ENCODE assay signal across 10 mouse cellular contexts in the genomic region with DNA sequence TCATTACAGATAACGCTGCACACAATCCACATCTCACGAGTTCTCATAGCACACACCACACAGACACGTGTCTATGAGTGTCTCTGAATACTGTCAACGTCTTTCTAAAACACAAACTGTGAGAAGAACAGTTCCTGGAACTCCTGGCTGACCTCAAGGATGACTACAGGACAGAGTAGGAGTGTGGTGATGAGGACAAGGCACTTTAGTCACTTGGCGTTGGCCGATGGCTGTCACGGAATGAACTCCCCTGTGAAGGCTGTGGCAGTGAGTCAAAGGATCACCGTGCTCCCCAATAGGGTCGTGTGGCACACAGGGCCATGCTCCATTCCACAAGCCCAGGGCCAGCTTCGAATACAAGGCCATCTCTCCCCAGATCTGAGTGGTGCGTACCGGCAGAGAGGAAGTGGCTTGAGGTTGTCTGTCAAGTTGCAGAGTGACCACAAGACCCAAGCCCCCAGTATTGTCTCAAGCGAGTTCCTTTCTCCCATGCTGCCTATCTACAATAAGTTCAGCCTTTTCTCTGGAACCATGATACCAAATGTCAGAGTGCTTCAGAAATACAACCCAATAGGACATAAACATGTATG.
"Had no signal": no experiment of that assay in that cellular context is flagged by ENCODE, and none has a peak within 500 bp of the region (broad histone marks: within the 10 kb centered on the region; RNA-seq: fewer than 3 reads in every experiment).

No protein-coding gene starts in this region.

- H3K27ac ChIP-seq: kidney, embryonic 15.5 days; limb, embryonic 15.5 days; liver, embryonic 12.5 days; midbrain, embryonic 13.5 days; neural tube, embryonic 15.5 days had no signal

- DNase-seq: kidney, adult 2 months; kidney, postnatal 25 days; thymus, postnatal 36 days had no signal

- H3K9ac ChIP-seq: kidney, embryonic 15.5 days; limb, embryonic 15.5 days; liver, embryonic 12.5 days; midbrain, embryonic 13.5 days; neural tube, embryonic 15.5 days had no signal

- H3K27me3 ChIP-seq: limb, embryonic 15.5 days had no signal

- ATAC-seq: intestine, embryonic 16.5 days; liver, embryonic 12.5 days; midbrain, embryonic 13.5 days had no signal

- H3K4me2 ChIP-seq: kidney, embryonic 15.5 days; limb, embryonic 15.5 days; liver, embryonic 12.5 days; midbrain, embryonic 13.5 days; neural tube, embryonic 15.5 days had no signal

- H3K4me3 ChIP-seq: kidney, embryonic 15.5 days; left cerebral cortex, adult 2 months; limb, embryonic 15.5 days; liver, embryonic 12.5 days; midbrain, embryonic 13.5 days; neural tube, embryonic 15.5 days had no signal

- H3K36me3 ChIP-seq: kidney, embryonic 15.5 days; limb, embryonic 15.5 days; liver, embryonic 12.5 days; midbrain, embryonic 13.5 days; neural tube, embryonic 15.5 days had no signal

- H3K9me3 ChIP-seq: kidney, embryonic 15.5 days; limb, embryonic 15.5 days; liver, embryonic 12.5 days; midbrain, embryonic 13.5 days; neural tube, embryonic 15.5 days had no signal
